Mouse (Mus musculus): ENCODE results near the gene Zfc3h1. TPM values are rescaled to one million over a fixed set of nuclear protein-coding genes. Genes with fewer than 3 reads are reported as not detected.

Gene Zfc3h1
- total RNA-seq, 4 experiments from 2014 or later: 36.3 to 47.5 (median 45.2) TPM

DNA sequence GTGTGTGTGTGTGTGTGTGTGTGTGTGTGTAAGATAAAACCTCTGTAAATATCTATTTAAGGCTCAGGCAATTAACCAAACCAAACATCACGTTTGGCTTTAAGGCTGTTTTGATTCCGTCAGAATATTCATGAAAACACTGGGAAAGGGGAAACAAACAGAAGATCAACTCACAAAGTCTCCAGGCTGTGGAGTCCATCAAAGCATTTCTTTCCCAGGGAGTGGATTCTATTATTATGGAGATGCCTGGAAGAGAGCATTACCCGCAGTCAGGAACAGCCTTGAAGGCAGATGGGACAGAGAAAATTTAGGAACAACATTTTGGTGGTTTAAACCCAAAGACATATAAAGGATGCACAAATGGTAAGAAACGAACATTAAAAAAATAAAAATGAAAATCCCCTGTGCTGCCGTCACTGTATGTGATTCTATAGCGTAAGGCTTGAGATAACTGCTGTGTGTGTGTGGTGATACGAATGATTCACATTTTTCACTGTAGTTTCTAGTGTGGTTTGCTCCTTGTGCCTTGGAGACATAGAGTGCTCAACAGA, 90.3 kb downstream of the Zfc3h1 start:
- no peak for DNase-seq (ENCODE audit: low spot score in 2 of 2)

DNA sequence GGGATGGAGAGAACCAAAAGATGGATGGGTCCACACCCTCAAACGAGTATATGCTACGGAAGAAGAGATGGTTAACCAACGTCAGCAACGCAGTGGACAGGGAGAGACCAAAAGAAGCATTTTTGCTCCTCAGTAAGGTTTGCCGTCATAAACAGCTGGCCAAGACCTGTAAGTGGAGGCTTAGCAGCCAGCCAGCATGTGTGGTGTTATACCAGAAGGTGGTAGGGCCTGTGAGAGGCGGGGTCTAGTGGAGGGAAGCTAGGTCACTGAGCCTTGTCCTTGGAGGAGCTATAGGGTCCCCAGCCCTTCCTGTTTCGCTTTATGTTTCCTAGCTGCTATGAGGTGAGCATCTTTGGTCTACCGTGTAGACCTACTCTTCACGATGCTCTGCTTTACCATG, 91.7 kb downstream of the Zfc3h1 start:
- no peak for DNase-seq (ENCODE audit: low spot score in 2 of 2)

DNA sequence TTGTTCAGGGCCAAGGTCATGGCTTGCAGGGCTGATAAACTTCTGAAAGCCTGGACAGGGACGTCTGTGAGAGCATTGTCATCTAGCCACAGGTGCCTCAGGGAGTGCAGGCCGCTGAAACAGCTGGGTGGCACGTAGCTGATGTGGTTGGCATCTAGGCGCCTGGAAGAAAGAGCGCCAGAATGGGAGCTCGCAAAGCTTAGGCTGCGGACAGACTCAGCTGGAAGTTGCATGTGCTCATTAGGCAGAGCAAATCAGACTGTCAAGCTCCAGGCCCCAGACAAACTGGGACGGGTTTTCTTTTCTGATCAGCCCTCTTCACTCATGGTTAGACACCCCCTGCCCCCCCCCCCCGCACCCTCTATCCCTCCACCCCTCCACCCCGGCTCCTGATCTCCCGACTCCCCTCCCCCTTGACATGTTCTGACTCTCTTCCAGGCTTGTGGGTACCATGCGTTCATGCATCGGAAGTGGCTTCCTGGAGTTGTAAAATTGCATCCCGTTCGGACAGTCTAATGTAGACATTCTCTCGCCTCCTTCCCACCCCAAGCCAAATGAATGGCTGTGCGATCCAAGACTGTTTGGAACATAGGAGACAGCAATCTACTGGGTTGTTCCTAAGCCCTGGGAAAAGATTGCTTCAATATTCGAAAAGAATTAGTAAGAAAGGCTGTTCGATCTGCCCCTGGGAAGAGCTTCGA, 93.8 kb downstream of the Zfc3h1 start:
- DNase-seq (ENCODE audit: low spot score in 2 of 2): no peak

Other genes with a start within 250 kb of the Zfc3h1 start
- under 1 TPM; 0.32 to 0.76 (median 0.51) TPM for gene Tph2, start 199.9 kb upstream of the Zfc3h1 start, total RNA-seq (2022)
- 10 to 100 TPM; 47.2 to 71.6 (median 62.2) TPM for gene Tbc1d15, start 133.5 kb upstream of the Zfc3h1 start, total RNA-seq (2022)
- gene Rab21, start 69.4 kb upstream of the Zfc3h1 start, total RNA-seq (2022): 10 to 100 TPM; 51.5 to 59.0 (median 55.1) TPM
- 10 to 100 TPM; 29.0 to 57.1 (median 37.9) TPM for gene Tmem19, start 22.5 kb upstream of the Zfc3h1 start, total RNA-seq (2022)
- 10 to 100 TPM; 11.9 to 15.5 (median 13.8) TPM for gene Thap2, start 516 bp upstream of the Zfc3h1 start, total RNA-seq (2022)
- gene A930009A15Rik, start 185.0 kb downstream of the Zfc3h1 start, total RNA-seq (2022): under 1 TPM in 2 of 4 experiments, not detected in 2; 0.39 to 0.74 TPM
- 1 to 10 TPM; 4.1 to 6.8 (median 5.6) TPM for gene Lgr5, start 202.8 kb downstream of the Zfc3h1 start, total RNA-seq (2022)

All from left cerebral cortex, adult 8-10 months (tissue).